Mouse (Mus musculus) testis, postnatal 14 days (tissue): ENCODE results near the gene Smc1a.

Experiments
- DNase-seq: peaks from one replicate; pipeline ENCODE4 v3.0.0; 2021; ENCODE audit warnings: low spot score

The Smc1a gene

GRCm38 (mm10) chrX:152016151-152017145 lies at the start of gene Smc1a, which contains the start of gene Ribc1:
Gene Smc1a (plus strand): TSS chrX:152016428.
Gene Ribc1 (minus strand): TSS chrX:152016295.
- peak; percentile 91 for DNase-seq

GRCm38 (mm10) chrX:151999006-151999710 lies 17.1 kb upstream of the Smc1a start:
- DNase-seq = no peak

GRCm38 (mm10) chrX:152001182-152001684 lies 15.0 kb upstream of the Smc1a start:
- DNase-seq = no peak

GRCm38 (mm10) chrX:152001737-152002710 lies 14.2 kb upstream of the Smc1a start, which contains the start of gene Hsd17b10:
Gene Hsd17b10 (plus strand): TSS chrX:152001845.
- DNase-seq = peak; percentile 85

- DNase-seq = no peak
Measured at GRCm38 (mm10) chrX:152002865-152003264, 13.4 kb upstream of the Smc1a start.

- no peak for DNase-seq
Measured at GRCm38 (mm10) chrX:152007863-152008262, 8.4 kb upstream of the Smc1a start.

GRCm38 (mm10) chrX:152015752-152016150 lies 477 bp upstream of the Smc1a start:
- no peak for DNase-seq

GRCm38 (mm10) chrX:152017186-152017585 lies 958 bp downstream of the Smc1a start:
- no peak for DNase-seq

- DNase-seq = no peak
Measured at GRCm38 (mm10) chrX:152019294-152019693, 3.1 kb downstream of the Smc1a start.

GRCm38 (mm10) chrX:152039865-152040264 lies 23.6 kb downstream of the Smc1a start:
- no peak for DNase-seq

- no peak for DNase-seq
Measured at GRCm38 (mm10) chrX:152047230-152047629, 31.0 kb downstream of the Smc1a start.

- DNase-seq = no peak
Measured at GRCm38 (mm10) chrX:152052546-152052945, 36.3 kb downstream of the Smc1a start.

GRCm38 (mm10) chrX:152054094-152054493 lies 37.9 kb downstream of the Smc1a start:
- no peak for DNase-seq

- DNase-seq = no peak
Measured at GRCm38 (mm10) chrX:152065674-152066073, 49.4 kb downstream of the Smc1a start.

GRCm38 (mm10) chrX:152067789-152068188 lies 51.6 kb downstream of the Smc1a start:
- no peak for DNase-seq

- DNase-seq = peak; percentile 12
Measured at GRCm38 (mm10) chrX:152089832-152090614, 73.8 kb downstream of the Smc1a start.

GRCm38 (mm10) chrX:152097572-152097971 lies 81.3 kb downstream of the Smc1a start:
- DNase-seq = no peak
